Mouse (Mus musculus) neural tube, embryonic 12.5 days (tissue): ENCODE results near the gene Tecpr1. TPM values are rescaled to one million over a fixed set of nuclear protein-coding genes. Genes with fewer than 3 reads are reported as not detected.

Experiments used
- ATAC-seq: fragments of 200-750 bp; cut with Nextera tagmentation; 2 replicates; pipeline ENCODE4 v1.8.0; 2017; ENCODE audit warnings: low read depth, mild to moderate bottlenecking, moderate TSS enrichment, moderate library complexity; ENCODE audit not compliant: low FRiP score
- H3K27ac ChIP-seq: fragments of 300-500 bp; sonication (generic); 2 replicates; pipeline ENCODE4 v1.5.1; 2016
- H3K27me3 ChIP-seq: fragments of 300-500 bp; sonication (generic); replicated peaks from 2 replicates; pipeline ENCODE4 v1.6.1; 2016; ENCODE audit warnings: mild to moderate bottlenecking
- H3K36me3 ChIP-seq: fragments of 300-500 bp; sonication (generic); 2 replicates; pipeline ENCODE4 v1.6.1; 2016; ENCODE audit warnings: mild to moderate bottlenecking
- H3K4me1 ChIP-seq: fragments of 300-500 bp; sonication (generic); 2 replicates; pipeline ENCODE4 v1.6.1; 2016
- H3K4me2 ChIP-seq: fragments of 300-500 bp; sonication (generic); replicated peaks from 2 replicates; pipeline ENCODE4 v1.6.1; 2016; ENCODE audit warnings: mild to moderate bottlenecking
- H3K4me3 ChIP-seq: fragments of 300-500 bp; sonication (generic); 2 replicates; pipeline ENCODE4 v1.5.1; 2016
- H3K9ac ChIP-seq: fragments of 300-500 bp; sonication (generic); 2 replicates; pipeline ENCODE4 v1.6.1; 2016; ENCODE audit warnings: mild to moderate bottlenecking
- H3K9me3 ChIP-seq: fragments of 300-500 bp; sonication (generic); 2 replicates; pipeline ENCODE4 v1.6.1; 2016; ENCODE audit warnings: mild to moderate bottlenecking
- WGBS: fragments of 180-500 bp; shearing (Covaris S2); methylation state at CpG from one replicate; pipeline ENCODE4 v1.1.7; 2016; 5-methylcytosine and 5-hydroxymethylcytosine counted together
- polyA plus RNA-seq: library from polyadenylated mRNA; unstranded; fragments of >200 nt; fragmentation: Nextera tagmentation; extraction: Ambion mirVana; gene quantifications from 2 replicates; pipeline ENCODE4 v1.2.1, GENCODE M21; 2016

The Tecpr1 gene
- polyA plus RNA-seq, 1 experiment from 2014 or later: 35.5 TPM

GRCm38 (mm10) chr5:144183248-144183559 is 40.2 kb downstream of the Tecpr1 start:
- Histone ChIP-seq H3K9me3 (no peaks in the 10 kb centered on the region), H3K36me3 (peaks cover 28% of the 10 kb centered on the region), H3K27me3 (no peaks in the 10 kb centered on the region), H3K4me1 (0 out of 2 replicates have a peak, but pooled peaks cover 6% of the 10 kb centered on the region), H3K9ac (no peak overlapping the region), H3K4me2 (no peak overlapping the region), H3K27ac (no peak overlapping the region), H3K4me3 (no peak overlapping the region)
- WGBS: 85% methylated on average over 8 of the region's 8 CpGs
- no peak for ATAC-seq

- H3K4me2 ChIP-seq: no peak overlapping the region
- 86% methylated on average over 20 of the region's 20 CpGs for WGBS
- H3K27ac ChIP-seq: no peak overlapping the region
- 0 out of 2 replicates have a peak, but pooled peaks cover 6% of the 10 kb centered on the region for H3K4me1 ChIP-seq
- peaks cover 32% of the 10 kb centered on the region for H3K36me3 ChIP-seq
- ATAC-seq: no peak
- no peaks in the 10 kb centered on the region for H3K9me3 ChIP-seq
- H3K27me3 ChIP-seq: no peaks in the 10 kb centered on the region
- H3K9ac ChIP-seq: no peak overlapping the region
- no peak overlapping the region for H3K4me3 ChIP-seq
These were observed 40.7 kb downstream of the Tecpr1 start for GRCm38 (mm10) chr5:144182542-144183247.

GRCm38 (mm10) chr5:144181249-144181648 is 42.2 kb downstream of the Tecpr1 start:
- Histone ChIP-seq H3K9ac (no peak overlapping the region), H3K4me3 (no peak overlapping the region), H3K27me3 (no peaks in the 10 kb centered on the region), H3K27ac (no peak overlapping the region), H3K36me3 (peaks cover 40% of the 10 kb centered on the region), H3K4me2 (no peak overlapping the region), H3K4me1 (0 out of 2 replicates have a peak, but pooled peaks cover 6% of the 10 kb centered on the region), H3K9me3 (no peaks in the 10 kb centered on the region)
- ATAC-seq: no peak
- 92% methylated on average over 7 of the region's 7 CpGs for WGBS

GRCm38 (mm10) chr5:144178216-144178615 is 45.2 kb downstream of the Tecpr1 start:
- ATAC-seq: no peak
- WGBS: 58% methylated on average over 6 of the region's 6 CpGs
- peaks cover 49% of the 10 kb centered on the region for H3K36me3 ChIP-seq

GRCm38 (mm10) chr5:144173648-144174047 is 49.8 kb downstream of the Tecpr1 start:
- H3K9ac ChIP-seq: no peak overlapping the region
- no peak overlapping the region for H3K27ac ChIP-seq
- WGBS: 93% methylated on average over 18 of the region's 18 CpGs
- no peaks in the 10 kb centered on the region for H3K4me1 ChIP-seq
- ATAC-seq: no peak
- peaks cover 78% of the 10 kb centered on the region for H3K36me3 ChIP-seq
- no peaks in the 10 kb centered on the region for H3K9me3 ChIP-seq
- H3K4me3 ChIP-seq: no peak overlapping the region
- no peaks in the 10 kb centered on the region for H3K27me3 ChIP-seq
- no peak overlapping the region for H3K4me2 ChIP-seq

More at GRCm38 (mm10) chr5:144178216-144178615, 45.2 kb downstream of the Tecpr1 start:
- H3K9me3 ChIP-seq: no peaks in the 10 kb centered on the region
- H3K4me2 ChIP-seq: no peak overlapping the region
- H3K9ac ChIP-seq: no peak overlapping the region
- no peak overlapping the region for H3K4me3 ChIP-seq
- no peak overlapping the region for H3K27ac ChIP-seq
- no peaks in the 10 kb centered on the region for H3K27me3 ChIP-seq
- H3K4me1 ChIP-seq: no peaks in the 10 kb centered on the region

GRCm38 (mm10) chr5:144169275-144169975 is 54.0 kb downstream of the Tecpr1 start:
- Histone ChIP-seq H3K9ac (no peak overlapping the region), H3K4me3 (no peak overlapping the region), H3K27me3 (no peaks in the 10 kb centered on the region), H3K27ac (no peak overlapping the region), H3K4me2 (no peak overlapping the region), H3K9me3 (no peaks in the 10 kb centered on the region), H3K36me3 (peaks cover 70% of the 10 kb centered on the region), H3K4me1 (no peaks in the 10 kb centered on the region)
- ATAC-seq: no peak
- WGBS: 95% methylated on average over 8 of the region's 8 CpGs

GRCm38 (mm10) chr5:144165756-144166155 is 57.7 kb downstream of the Tecpr1 start:
- no peak overlapping the region for H3K4me2 ChIP-seq
- H3K9me3 ChIP-seq: no peaks in the 10 kb centered on the region
- ATAC-seq: no peak
- no peaks in the 10 kb centered on the region for H3K27me3 ChIP-seq
- no peak overlapping the region for H3K27ac ChIP-seq
- no peak overlapping the region for H3K4me3 ChIP-seq
- 90% methylated on average over 3 of the region's 3 CpGs for WGBS
- no peak overlapping the region for H3K9ac ChIP-seq
- no peaks in the 10 kb centered on the region for H3K4me1 ChIP-seq
- peaks cover 51% of the 10 kb centered on the region for H3K36me3 ChIP-seq

GRCm38 (mm10) chr5:144162813-144163517 is 60.5 kb downstream of the Tecpr1 start:
- H3K9me3 ChIP-seq: no peaks in the 10 kb centered on the region
- H3K36me3 ChIP-seq: peaks cover 49% of the 10 kb centered on the region
- WGBS: 84% methylated on average over 10 of the region's 10 CpGs
- H3K4me2 ChIP-seq: no peak overlapping the region
- H3K4me1 ChIP-seq: no peaks in the 10 kb centered on the region
- ATAC-seq: no peak
- no peak overlapping the region for H3K4me3 ChIP-seq
- no peak overlapping the region for H3K27ac ChIP-seq
- H3K9ac ChIP-seq: no peak overlapping the region
- H3K27me3 ChIP-seq: no peaks in the 10 kb centered on the region

- peaks cover 56% of the 10 kb centered on the region for H3K36me3 ChIP-seq
- no peak overlapping the region for H3K9ac ChIP-seq
- ATAC-seq: no peak
- no peak overlapping the region for H3K27ac ChIP-seq
- 86% methylated on average over 5 of the region's 5 CpGs for WGBS
- H3K27me3 ChIP-seq: no peaks in the 10 kb centered on the region
- no peaks in the 10 kb centered on the region for H3K4me1 ChIP-seq
- H3K9me3 ChIP-seq: no peaks in the 10 kb centered on the region
- no peak overlapping the region for H3K4me2 ChIP-seq
- H3K4me3 ChIP-seq: no peak overlapping the region
These were observed 61.2 kb downstream of the Tecpr1 start for GRCm38 (mm10) chr5:144162080-144162812.

GRCm38 (mm10) chr5:144159137-144159536 is 64.3 kb downstream of the Tecpr1 start:
- Histone ChIP-seq H3K4me2 (no peak overlapping the region), H3K4me1 (no peaks in the 10 kb centered on the region), H3K9ac (no peak overlapping the region), H3K27me3 (no peaks in the 10 kb centered on the region), H3K9me3 (no peaks in the 10 kb centered on the region), H3K36me3 (peaks cover 39% of the 10 kb centered on the region), H3K4me3 (no peak overlapping the region), H3K27ac (no peak overlapping the region)
- WGBS: 95% methylated on average over 8 of the region's 8 CpGs
- ATAC-seq: no peak

GRCm38 (mm10) chr5:144158604-144159003 is 64.8 kb downstream of the Tecpr1 start:
- ATAC-seq: no peak; the same call in 1 of the 2 replicates
- no peak overlapping the region for H3K27ac ChIP-seq

GRCm38 (mm10) chr5:144154528-144154927 is 68.9 kb downstream of the Tecpr1 start:
- no peak overlapping the region for H3K27ac ChIP-seq
- no peaks in the 10 kb centered on the region for H3K4me1 ChIP-seq
- no peak overlapping the region for H3K4me3 ChIP-seq
- H3K27me3 ChIP-seq: no peaks in the 10 kb centered on the region
- 35% methylated on average over 7 of the region's 7 CpGs for WGBS
- H3K9ac ChIP-seq: no peak overlapping the region
- ATAC-seq: no peak
- no peaks in the 10 kb centered on the region for H3K9me3 ChIP-seq
- peaks cover 35% of the 10 kb centered on the region for H3K36me3 ChIP-seq
- no peak overlapping the region for H3K4me2 ChIP-seq

More at GRCm38 (mm10) chr5:144158604-144159003, 64.8 kb downstream of the Tecpr1 start:
- H3K4me2 ChIP-seq: no peak overlapping the region
- no peak overlapping the region for H3K4me3 ChIP-seq
- H3K27me3 ChIP-seq: no peaks in the 10 kb centered on the region
- no peaks in the 10 kb centered on the region for H3K4me1 ChIP-seq
- H3K9me3 ChIP-seq: no peaks in the 10 kb centered on the region
- 45% methylated on average over 4 of the region's 4 CpGs for WGBS
- H3K36me3 ChIP-seq: peaks cover 34% of the 10 kb centered on the region
- no peak overlapping the region for H3K9ac ChIP-seq
